In genomic region chr11:100295308-100295707, GRCm38 (mm10) we compare ENCODE assay signal across 9 mouse cellular contexts. TPM values are rescaled to one million over a fixed set of nuclear protein-coding genes. Genes with fewer than 3 reads are reported as not detected.
DNase-seq lines count a peak whose midpoint lies in the region; ATAC-seq and TF ChIP-seq lines count a peak whose summit lies in the region.
"Had no signal": no experiment of that assay in that cellular context is flagged by ENCODE, and none has a peak within 500 bp of the region (broad histone marks: within the 10 kb centered on the region; RNA-seq: fewer than 3 reads in every experiment).

No protein-coding gene starts in this region.

- H3K4me2 ChIP-seq in hindbrain, embryonic 15.5 days, result peak overlapping the region; percentile 40

- H3K4me3 ChIP-seq in hindbrain, embryonic 15.5 days, result no peak overlapping the region
- H3K4me3 ChIP-seq in midbrain, embryonic 10.5 days, result no peak overlapping the region

- no peak for TF ChIP-seq CTCF in Patski (IDR thresholded peaks at IDR 0.05)

- no peaks in the 10 kb centered on the region for H3K27me3 ChIP-seq in Patski
- H3K27me3 ChIP-seq in hindbrain, embryonic 15.5 days, result no peaks in the 10 kb centered on the region
- H3K27me3 ChIP-seq in midbrain, embryonic 10.5 days (ENCODE audit: low read depth, poor library complexity, severe bottlenecking), result no peaks in the 10 kb centered on the region

- in situ Hi-C loops in Patski (cut with MboI; ENCODE audit: low pct_unique_long_range_greater_than_20kb), result loop anchor here (5.0 kb wide), 3 partner anchors 288 to 833 kb away; no protein-coding TSS in a partner anchor

- peak; percentile 42 for ATAC-seq in Patski
- ATAC-seq in hindbrain, embryonic 15.5 days (ENCODE audit: low FRiP score, low read depth), result 0 out of 2 replicates have a peak, but pooled peaks have one; percentile 27

- no peak for DNase-seq in Patski (ENCODE audit: low read depth, low spot score)
- peak; percentile 66 for DNase-seq in cerebellum, adult 9-10 months
- peak; percentile 48 to 78 for DNase-seq in frontal cortex, postnatal 14 days (ENCODE audit: low spot score in 2 of 2)
- DNase-seq in layer of hippocampus, postnatal 25 days (ENCODE audit: extremely low spot score in 1 of 2, low spot score in 1 of 2), result peak; percentile 76 to 94
- peak; percentile 87 for DNase-seq in midbrain, embryonic 10.5 days (ENCODE audit: low spot score)
- DNase-seq in right cerebral cortex, postnatal 25 days, result peak; percentile 73
- peak; percentile 89 for DNase-seq in urinary bladder, postnatal 14 days (ENCODE audit: low spot score)

- H3K9me3 ChIP-seq in hindbrain, embryonic 15.5 days, result no peaks in the 10 kb centered on the region
- no peaks in the 10 kb centered on the region for H3K9me3 ChIP-seq in midbrain, embryonic 10.5 days (replicated peaks)

- POLR2A ChIA-PET in Patski (lab: Charles Lee), result interaction anchor here (0.9 kb wide), 1 partner anchor 832 kb away, joined by 3 read pairs; no protein-coding TSS in a partner anchor

- H3K4me1 ChIP-seq in hindbrain, embryonic 15.5 days (replicated peaks), result 0 out of 2 replicates have a peak, but pooled peaks cover 5% of the 10 kb centered on the region
- peaks cover 20% of the 10 kb centered on the region for H3K4me1 ChIP-seq in midbrain, embryonic 10.5 days

- 11% methylated on average over 10 of the region's 10 CpGs for WGBS in hindbrain, embryonic 15.5 days
- 3% methylated on average over 10 of the region's 10 CpGs for WGBS in midbrain, embryonic 10.5 days

- H3K9ac ChIP-seq in hindbrain, embryonic 15.5 days, result no peak overlapping the region

- H3K36me3 ChIP-seq in hindbrain, embryonic 15.5 days, result no peaks in the 10 kb centered on the region
- no peaks in the 10 kb centered on the region for H3K36me3 ChIP-seq in midbrain, embryonic 10.5 days

- H3K27ac ChIP-seq in hindbrain, embryonic 15.5 days (replicated peaks), result no peak overlapping the region
- H3K27ac ChIP-seq in midbrain, embryonic 10.5 days (replicated peaks), result no peak overlapping the region
- H3K27ac ChIP-seq: macrophage had no signal

- CTCF ChIA-PET in Patski (lab: Charles Lee), result interaction anchor here (0.8 to 11.7 kb wide), 13 partner anchors 11 to 931 kb away, joined by 3 to 210 read pairs (median 3); no protein-coding TSS in a partner anchor

RNA-seq across cellular contexts. Expression of gene Eif1, which starts 24.4 kb away (rescaled TPM):
- 674 TPM for polyA plus RNA-seq in Patski (2021)
- polyA plus RNA-seq in hindbrain, embryonic 15.5 days (2015; fragmentation: Nextera tagmentation; extraction: Ambion mirVana), result 1,215 and 1,231 TPM in 2 replicates
- total RNA-seq in layer of hippocampus, postnatal 25 days (2021), result 100 to 1,000 TPM; 723 to 806 TPM
- 1,709 and 1,814 TPM in 2 replicates for polyA plus RNA-seq in midbrain, embryonic 10.5 days (2016; fragmentation: Nextera tagmentation; extraction: Ambion mirVana)

RNA-seq across cellular contexts. Expression of gene Krt42, which starts 25.6 kb away (rescaled TPM):
- polyA plus RNA-seq in Patski (2021), result 0.08 TPM
- polyA plus RNA-seq in hindbrain, embryonic 15.5 days (2015; fragmentation: Nextera tagmentation; extraction: Ambion mirVana), result not detected in 2 replicates
- not detected for total RNA-seq in layer of hippocampus, postnatal 25 days (2021)
- polyA plus RNA-seq in midbrain, embryonic 10.5 days (2016; fragmentation: Nextera tagmentation; extraction: Ambion mirVana), result not detected in 2 replicates
- polyA plus RNA-seq: macrophage had no signal

RNA-seq across cellular contexts. Expression of gene Krt17, which starts 34.5 kb away (rescaled TPM):
- polyA plus RNA-seq in Patski (2021), result 0.10 TPM
- polyA plus RNA-seq in hindbrain, embryonic 15.5 days (2015; fragmentation: Nextera tagmentation; extraction: Ambion mirVana), result 0.18 and 0.39 TPM in 2 replicates
- total RNA-seq in layer of hippocampus, postnatal 25 days (2021), result not detected
- polyA plus RNA-seq in midbrain, embryonic 10.5 days (2016; fragmentation: Nextera tagmentation; extraction: Ambion mirVana), result 0.12 and 0.16 TPM in 2 replicates
- polyA plus RNA-seq: macrophage had no signal

RNA-seq across cellular contexts. Expression of gene Gast, which starts 38.9 kb away (rescaled TPM):
- not detected for polyA plus RNA-seq in Patski (2021)
- polyA plus RNA-seq in hindbrain, embryonic 15.5 days (2015; fragmentation: Nextera tagmentation; extraction: Ambion mirVana), result 0.38 TPM in 1 of 2 replicates, not detected in the other
- not detected for total RNA-seq in layer of hippocampus, postnatal 25 days (2021)
- 0.56 TPM in 1 of 2 replicates, not detected in the other for polyA plus RNA-seq in midbrain, embryonic 10.5 days (2016; fragmentation: Nextera tagmentation; extraction: Ambion mirVana)
- polyA plus RNA-seq: macrophage had no signal

RNA-seq across cellular contexts. Expression of gene Krt16, which starts 46.6 kb away (rescaled TPM):
- polyA plus RNA-seq in Patski (2021), result not detected
- not detected in 2 replicates for polyA plus RNA-seq in hindbrain, embryonic 15.5 days (2015; fragmentation: Nextera tagmentation; extraction: Ambion mirVana)
- total RNA-seq in layer of hippocampus, postnatal 25 days (2021), result not detected
- not detected in 2 replicates for polyA plus RNA-seq in midbrain, embryonic 10.5 days (2016; fragmentation: Nextera tagmentation; extraction: Ambion mirVana)
- polyA plus RNA-seq: macrophage had no signal
